Mouse (Mus musculus) ES-E14 (cell line): ENCODE measurements at regions not wholly inside any gene's neighbourhood (a gene's known extent, or its start where the extent isn't known, plus 50 kb on each side); places are given as distances from the start of the nearest gene placed in this dataset.

Experiments
- DNase-seq: peaks from one replicate; pipeline ENCODE4 v3.0.0-alpha.2; 2013; ENCODE audit warnings: low read depth, low spot score
- H3K27ac ChIP-seq: 2 replicates; pipeline ENCODE4 v1.5.1; 2012; ENCODE audit warnings: low read depth, mild to moderate bottlenecking, low read length, moderate library complexity, mixed read lengths; ENCODE audit not compliant: poor library complexity, insufficient read depth, severe bottlenecking
- H3K36me3 ChIP-seq: 2 replicates; pipeline ENCODE4 v1.6.1; 2012; ENCODE audit warnings: mild to moderate bottlenecking, low read length, moderate library complexity, mixed read lengths; ENCODE audit not compliant: control insufficient read depth, poor library complexity, insufficient read depth, severe bottlenecking
- H3K4me1 ChIP-seq, 2 experiments: fragments of 150-350 bp in 1 of 2; sonication (generic) in 1 of 2; 2 replicates each; pipeline ENCODE4 v1.6.1; 2012; ENCODE audit warnings: low read length in 2 of 2, mild to moderate bottlenecking in 1 of 2, mixed read lengths in 1 of 2; ENCODE audit not compliant: control insufficient read depth in 2 of 2, insufficient read depth in 2 of 2, poor library complexity in 1 of 2
- H3K4me3 ChIP-seq, 2 experiments: fragments of 150-350 bp in 1 of 2; sonication (generic) in 1 of 2; 2 replicates each; pipeline ENCODE4 v1.5.1; 2012; ENCODE audit warnings: low read length in 2 of 2, low read depth in 1 of 2, mild to moderate bottlenecking in 1 of 2, mixed read lengths in 1 of 2; ENCODE audit not compliant: insufficient read depth in 1 of 2, poor library complexity in 1 of 2, severe bottlenecking in 1 of 2
- H3K9ac ChIP-seq: 2 replicates; pipeline ENCODE4 v1.6.1; 2012; ENCODE audit warnings: low read depth, mild to moderate bottlenecking, low read length, mixed read lengths; ENCODE audit not compliant: poor library complexity, insufficient read depth, severe bottlenecking
- H3K9me3 ChIP-seq: fragments of 150-350 bp; sonication (generic); 2 replicates; pipeline ENCODE4 v1.6.1; 2012; ENCODE audit warnings: low read depth, mild to moderate bottlenecking, low read length; ENCODE audit not compliant: control insufficient read depth, insufficient read depth
- CHD2 ChIP-seq: IDR thresholded peaks from 2 replicates; pipeline ENCODE4 v1.6.1; 2014; ENCODE audit warnings: mild to moderate bottlenecking, low read depth, low read length, inconsistent platforms
- HCFC1 ChIP-seq: IDR thresholded peaks from 2 replicates; pipeline ENCODE4 v1.6.1; 2012; ENCODE audit warnings: low read length, inconsistent platforms, borderline replicate concordance; ENCODE audit not compliant: insufficient read depth
- MAFK ChIP-seq: IDR thresholded peaks from 2 replicates; pipeline ENCODE4 v1.6.1; 2014; ENCODE audit warnings: mild to moderate bottlenecking, low read depth, low read length, inconsistent platforms; ENCODE audit not compliant: insufficient read depth
- ZC3H11A ChIP-seq: IDR thresholded peaks from 2 replicates; pipeline ENCODE4 v1.6.1; 2012; ENCODE audit warnings: low read depth, mild to moderate bottlenecking, inconsistent platforms, low read length, borderline replicate concordance
- ZNF384 ChIP-seq: IDR thresholded peaks from 2 replicates; pipeline ENCODE4 v1.6.1; 2012; ENCODE audit warnings: low read depth, low read length, inconsistent platforms
- in situ Hi-C, 2 experiments: fragments of 600-800 bp; cut with MboI; formaldehyde crosslinking; loops; one replicate each; pipeline ENCODE4 v1.15.1; 2025; ENCODE audit warnings: low sequenced_read_pairs in 2 of 2, inconsistent platforms in 1 of 2; ENCODE audit not compliant: unreplicated experiment in 2 of 2

DNA sequence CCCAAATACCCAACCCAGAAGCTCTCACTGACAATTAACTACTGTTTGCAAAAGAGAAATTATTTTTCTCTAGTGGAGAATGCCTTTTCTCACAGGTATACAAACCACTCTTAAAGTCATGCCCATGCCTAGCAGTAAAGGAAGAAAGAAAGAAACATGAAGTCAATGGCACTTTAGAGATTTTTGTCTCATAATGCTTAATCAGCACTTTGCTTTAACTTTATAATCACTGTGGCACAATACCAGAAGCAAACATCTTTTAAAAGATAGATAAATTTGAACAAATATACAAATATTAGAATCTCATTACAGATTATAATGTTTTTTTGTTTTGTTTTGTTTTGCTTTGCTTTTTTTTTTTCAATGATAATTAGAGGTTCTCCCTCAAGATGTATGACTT is 270.6 kb upstream of the 1700009N14Rik start:
- DNase-seq = no peak
- Histone ChIP-seq H3K27ac (no peak overlapping the region), H3K36me3 (no peaks in the 10 kb centered on the region), H3K9me3 (no peaks in the 10 kb centered on the region), H3K9ac (no peak overlapping the region), H3K4me1 (no peaks in the 10 kb centered on the region), H3K4me3 (no peak overlapping the region)
- in situ Hi-C loops = no loop called here
- peak; percentile 68 for TF ChIP-seq MAFK
- TF ChIP-seq CHD2 = no peak

GRCm38 (mm10) chr4:39185680-39186079 is 264.4 kb upstream of the 1700009N14Rik start:
- Histone ChIP-seq H3K9me3 (no peaks in the 10 kb centered on the region), H3K4me3 (no peak overlapping the region), H3K36me3 (no peaks in the 10 kb centered on the region), H3K27ac (no peak overlapping the region), H3K4me1 (no peaks in the 10 kb centered on the region), H3K9ac (no peak overlapping the region)
- in situ Hi-C loops = no loop called here
- TF ChIP-seq CHD2 = no peak
- no peak for TF ChIP-seq HCFC1
- no peak for TF ChIP-seq MAFK
- TF ChIP-seq ZC3H11A = no peak
- no peak for TF ChIP-seq ZNF384
- DNase-seq = no peak

GRCm38 (mm10) chr4:39199152-39199551 is 250.9 kb upstream of the 1700009N14Rik start:
- Histone ChIP-seq H3K4me1 (no peaks in the 10 kb centered on the region), H3K4me3 (no peak overlapping the region), H3K9ac (no peak overlapping the region), H3K36me3 (no peaks in the 10 kb centered on the region), H3K9me3 (no peaks in the 10 kb centered on the region), H3K27ac (no peak overlapping the region)
- no peak for DNase-seq
- in situ Hi-C loops = no loop called here
- TF ChIP-seq HCFC1 (no peak), CHD2 (no peak), ZNF384 (no peak), MAFK (no peak), ZC3H11A (no peak)

DNA sequence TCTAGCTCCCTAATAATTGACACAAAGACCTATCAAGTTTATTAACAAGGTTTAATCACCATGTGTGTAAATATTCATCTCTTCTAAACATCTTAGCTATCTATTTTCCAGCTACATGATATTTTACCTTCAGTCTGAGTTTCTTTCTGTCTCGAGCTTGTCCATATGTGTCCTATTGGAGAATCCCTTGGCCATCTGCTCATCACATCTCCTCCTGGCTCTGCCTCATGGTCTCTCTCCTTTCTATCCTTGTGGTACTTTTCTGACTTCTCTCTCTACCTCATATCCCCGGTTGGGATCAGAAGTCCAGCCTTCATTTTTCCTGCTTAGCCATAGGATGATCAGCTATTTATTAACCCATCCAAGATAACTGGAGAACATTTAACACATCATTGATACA is 239.5 kb upstream of the 1700009N14Rik start:
- Histone ChIP-seq H3K27ac (no peak overlapping the region), H3K9ac (no peak overlapping the region), H3K4me1 (no peaks in the 10 kb centered on the region), H3K4me3 (no peak overlapping the region), H3K9me3 (no peaks in the 10 kb centered on the region), H3K36me3 (no peaks in the 10 kb centered on the region)
- in situ Hi-C loops = no loop called here
- DNase-seq = no peak
- TF ChIP-seq HCFC1 = no peak
- no peak for TF ChIP-seq CHD2
- TF ChIP-seq ZC3H11A = no peak
- TF ChIP-seq ZNF384 = no peak
- TF ChIP-seq MAFK = no peak
